Mouse (Mus musculus) monocyte, adult 2 months (primary cell): ENCODE results near the gene Rhobtb1.
A peak's percentile ranks its signal among the peaks of the same experiment; 100 is the strongest.

Experiments used
- DNase-seq, 2 experiments: peaks; one replicate each; pipeline ENCODE4 v3.0.0; 2022; ENCODE audit warnings: low spot score in 2 of 2, low read depth in 1 of 2

The Rhobtb1 gene

DNA sequence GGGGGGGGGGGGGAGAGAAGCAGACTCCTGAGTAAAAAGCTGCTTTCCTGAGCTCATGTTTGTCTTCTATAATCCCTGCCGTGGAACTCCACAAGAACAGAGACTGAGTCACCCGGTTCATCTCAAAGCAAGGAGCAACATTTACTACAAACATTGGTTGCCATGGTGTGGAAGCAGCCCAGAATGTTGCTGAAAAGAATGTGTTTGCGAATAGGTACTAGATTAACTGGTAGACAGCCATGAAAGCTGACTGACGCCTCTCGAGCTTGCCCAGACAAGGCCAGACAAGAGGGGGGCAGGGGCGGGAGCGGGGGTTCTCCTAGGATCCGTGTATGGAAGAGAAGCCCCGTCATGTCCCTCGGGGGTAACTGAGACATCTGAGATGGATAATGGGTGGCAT lies 120.2 kb downstream of the Rhobtb1 start:
- no peak for DNase-seq

DNA sequence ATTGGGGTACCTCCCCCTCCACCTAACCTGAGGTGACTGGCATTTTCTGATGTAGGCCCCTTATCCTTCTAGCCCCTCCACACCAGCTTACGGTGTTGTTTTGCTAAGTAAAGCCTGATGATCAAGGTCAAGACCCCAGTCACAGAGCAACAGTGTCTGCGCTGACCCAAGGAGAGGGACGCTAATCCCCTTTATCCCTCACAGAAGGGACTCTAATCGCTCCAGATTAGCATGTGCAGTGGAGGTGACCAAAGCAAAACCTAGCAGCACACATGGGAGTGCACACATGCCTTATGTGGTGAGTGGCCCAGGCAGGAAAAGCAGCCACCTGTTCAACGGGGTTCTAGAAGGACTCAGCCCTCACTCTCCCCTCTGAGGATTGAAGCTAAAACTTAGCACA lies 123.0 kb downstream of the Rhobtb1 start:
- no peak for DNase-seq

DNA sequence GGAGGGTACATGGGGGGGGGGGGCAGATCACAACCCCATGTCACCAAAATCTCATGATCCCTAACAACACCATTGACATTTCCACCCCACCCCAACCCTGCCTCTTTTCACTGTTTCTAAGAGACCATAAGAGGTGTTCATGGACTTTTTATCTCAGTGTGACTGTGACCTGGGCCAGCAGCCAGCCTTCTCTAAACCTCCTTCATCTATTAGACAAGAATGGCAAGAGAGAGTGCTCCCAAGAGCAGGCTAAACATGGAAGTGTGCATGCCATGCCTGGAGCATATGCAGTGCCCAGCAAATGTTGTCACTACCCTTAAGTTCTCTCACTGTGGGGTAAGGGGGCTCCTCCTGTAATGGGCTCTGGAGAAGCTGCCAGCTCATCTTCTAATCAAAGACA lies 123.5 kb downstream of the Rhobtb1 start:
- DNase-seq = no peak

- no peak for DNase-seq
Observed at GRCm38 (mm10) chr10:69275811-69276775, 124.9 kb downstream of the Rhobtb1 start.

- no peak for DNase-seq
Observed at GRCm38 (mm10) chr10:69276920-69277435, 125.7 kb downstream of the Rhobtb1 start.

DNA sequence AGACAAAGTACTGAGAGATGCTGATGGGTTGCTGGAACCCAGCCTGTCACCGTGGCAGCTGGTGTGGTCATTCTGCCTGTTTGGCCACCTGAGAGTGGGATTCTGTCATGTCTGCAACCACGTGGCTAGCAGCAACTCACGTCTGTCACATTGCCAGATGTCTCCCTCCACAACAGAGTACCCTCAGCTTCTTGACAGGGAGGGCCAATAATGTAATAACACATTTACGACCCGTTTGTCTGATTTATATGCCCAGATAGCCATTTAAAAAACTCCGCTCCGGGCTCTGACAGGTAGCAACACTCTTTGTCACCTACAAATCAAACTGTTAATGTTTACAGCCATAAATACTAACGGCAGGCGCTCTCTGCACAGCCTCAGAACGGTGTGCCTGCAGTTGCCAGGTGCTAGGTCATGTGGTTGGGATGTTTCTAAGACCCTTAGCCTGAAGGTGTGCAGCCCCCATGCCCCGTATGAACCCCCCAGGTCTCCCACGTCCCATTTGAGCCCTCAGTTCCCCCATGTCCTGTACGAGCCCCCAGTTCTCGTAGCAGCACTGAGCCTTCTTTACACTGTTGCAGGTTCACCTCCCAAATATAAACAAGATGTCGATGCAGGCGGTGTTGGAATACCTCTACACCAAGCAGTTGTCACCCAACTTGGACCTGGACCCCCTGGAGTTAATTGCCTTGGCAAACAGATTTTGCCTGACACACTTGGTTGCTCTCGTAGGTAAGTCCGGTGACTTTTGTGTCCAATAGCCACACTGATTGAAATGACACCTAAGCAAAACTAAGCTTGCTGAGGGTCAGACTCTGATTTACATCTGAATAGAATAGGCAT lies 127.8 kb downstream of the Rhobtb1 start:
- no peak for DNase-seq

- DNase-seq = no peak
Observed at GRCm38 (mm10) chr10:69279607-69279978, 128.4 kb downstream of the Rhobtb1 start.

DNA sequence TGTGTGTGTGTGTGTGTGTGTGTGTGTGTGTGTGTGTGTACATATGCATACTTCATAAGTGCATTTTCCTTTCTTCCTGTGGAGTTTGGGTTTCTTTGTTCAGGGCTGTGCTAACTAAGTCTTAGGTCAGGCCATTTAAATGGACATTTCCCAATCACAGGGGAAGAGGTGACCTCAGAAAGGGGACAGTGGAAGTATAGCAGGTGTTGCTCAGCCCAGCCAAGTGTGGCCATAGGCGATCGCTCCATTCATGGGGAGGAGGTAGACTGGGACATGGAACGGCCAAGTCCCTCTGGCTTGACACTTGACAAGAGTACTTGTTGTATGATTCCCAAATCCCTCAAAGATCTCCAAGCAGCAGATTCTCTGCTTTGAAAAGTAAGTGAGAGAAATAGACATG lies 135.7 kb downstream of the Rhobtb1 start:
- no peak for DNase-seq

- DNase-seq = no peak
Observed at GRCm38 (mm10) chr10:69288086-69288485, 136.9 kb downstream of the Rhobtb1 start.

DNA sequence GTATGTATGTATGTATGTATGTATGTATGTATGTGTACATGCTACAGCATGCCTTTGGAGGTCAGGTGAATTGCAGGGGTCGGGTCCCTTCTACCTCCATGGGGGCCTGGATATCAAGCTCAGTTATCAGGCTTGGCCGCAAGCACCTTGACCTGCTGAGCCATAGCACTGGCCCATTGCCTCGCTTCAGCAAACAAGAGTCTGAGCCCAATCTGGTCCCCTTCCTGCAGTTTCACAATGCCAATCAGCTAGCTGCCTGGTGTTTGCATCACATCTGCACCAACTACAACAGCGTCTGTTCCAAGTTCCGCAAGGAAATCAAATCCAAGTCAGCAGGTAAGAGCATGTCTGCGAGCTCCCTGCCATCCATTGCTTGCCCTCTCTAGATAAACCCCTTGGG lies 137.5 kb downstream of the Rhobtb1 start:
- no peak for DNase-seq

GRCm38 (mm10) chr10:69290736-69291135 lies 139.5 kb downstream of the Rhobtb1 start:
- no peak for DNase-seq

- no peak for DNase-seq
Observed at GRCm38 (mm10) chr10:69295919-69296318, 144.7 kb downstream of the Rhobtb1 start.

GRCm38 (mm10) chr10:69299985-69300384 lies 148.8 kb downstream of the Rhobtb1 start:
- DNase-seq = no peak

DNA sequence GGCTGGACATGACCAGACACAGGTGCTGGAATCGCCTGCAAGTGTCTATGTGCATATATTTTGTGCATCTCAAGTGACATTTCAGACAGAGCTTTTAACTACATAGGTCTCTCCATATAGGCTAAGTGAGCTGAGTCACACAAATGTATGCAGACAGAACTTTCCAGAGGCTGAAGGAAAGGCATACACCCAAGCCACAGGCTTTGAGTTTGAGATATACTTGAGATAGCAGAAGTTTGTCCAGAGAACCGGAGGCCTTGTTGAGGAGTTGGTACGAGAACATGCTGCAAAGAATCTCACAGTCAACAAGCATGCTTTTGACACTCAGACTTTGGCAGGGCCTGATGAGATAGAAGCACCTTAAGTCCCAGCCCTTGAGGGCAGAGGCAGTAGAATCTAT lies 151.4 kb downstream of the Rhobtb1 start:
- DNase-seq = no peak

- DNase-seq = no peak
Observed at GRCm38 (mm10) chr10:69304819-69305218, 153.6 kb downstream of the Rhobtb1 start.

- DNase-seq = no peak
Observed at GRCm38 (mm10) chr10:69305600-69305999, 154.4 kb downstream of the Rhobtb1 start.

- peak in 1 of 2 experiments; percentile 9 for DNase-seq
Observed at GRCm38 (mm10) chr10:69306205-69306604, 155.0 kb downstream of the Rhobtb1 start.

DNA sequence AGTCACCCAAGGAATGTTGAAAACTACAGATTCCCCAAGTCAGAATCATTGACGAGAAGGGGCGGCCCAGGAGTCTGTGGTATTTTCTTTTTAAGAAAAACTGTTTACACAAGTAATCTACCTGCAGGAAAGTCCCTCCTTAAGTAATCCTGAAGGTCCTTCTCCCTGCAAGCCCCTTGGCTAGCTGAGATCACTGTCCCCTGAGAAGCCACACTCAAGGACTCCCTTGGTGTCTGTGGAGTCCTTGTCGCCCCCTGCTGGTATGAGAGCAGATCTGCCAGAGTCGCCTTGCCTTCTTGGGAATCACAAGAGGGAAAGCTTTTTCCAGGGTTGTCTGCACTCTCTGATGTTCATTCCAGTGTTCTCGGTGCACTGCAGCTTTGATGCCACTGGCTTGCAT lies 155.8 kb downstream of the Rhobtb1 start:
- DNase-seq = no peak

GRCm38 (mm10) chr10:69309109-69309508 lies 157.9 kb downstream of the Rhobtb1 start:
- DNase-seq = peak in 1 of 2 experiments; percentile 9

DNA sequence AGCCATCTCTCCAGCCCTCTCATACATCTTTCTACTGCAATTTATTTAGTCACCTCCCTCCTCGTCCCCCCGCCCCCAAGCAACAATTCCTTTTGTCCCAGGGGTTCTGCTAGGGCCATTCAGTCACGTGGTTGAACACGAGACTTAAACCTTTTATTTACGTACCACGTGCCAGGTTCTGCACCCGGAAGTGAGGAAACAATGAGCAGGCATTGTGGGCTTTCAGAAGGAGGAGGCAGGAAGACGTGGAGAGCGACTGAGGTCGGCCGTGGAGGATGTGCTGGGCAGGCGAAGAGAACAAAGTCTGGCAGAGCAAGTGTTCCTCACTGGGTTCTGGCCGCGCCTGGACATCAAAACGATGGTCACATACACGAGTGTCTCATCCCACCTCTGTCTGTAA lies 160.6 kb downstream of the Rhobtb1 start:
- DNase-seq = no peak

GRCm38 (mm10) chr10:69313944-69314343 lies 162.7 kb downstream of the Rhobtb1 start:
- DNase-seq = no peak

- no peak for DNase-seq
Observed at GRCm38 (mm10) chr10:69318514-69318913, 167.3 kb downstream of the Rhobtb1 start.
